Mouse (Mus musculus) G1E (cell line): Measurements from ENCODE around the gene Tom1l1.

Experiments
- CTCF ChIP-seq: IDR thresholded peaks from 2 replicates; pipeline ENCODE4 v1.5.1; 2012; ENCODE audit warnings: low read depth, low read length, inconsistent platforms, mixed read lengths
- GATA1 ChIP-seq: IDR thresholded peaks from 2 replicates; pipeline ENCODE4 v1.6.1; 2012; ENCODE audit warnings: borderline replicate concordance, low read length, inconsistent platforms, mixed read lengths
- GATA2 ChIP-seq: IDR thresholded peaks from 2 replicates; pipeline ENCODE4 v1.6.1; 2012; ENCODE audit warnings: low read depth, low read length, inconsistent platforms, borderline replicate concordance
- TAL1 ChIP-seq: conservative IDR thresholded peaks from 2 replicates; pipeline ENCODE4 v1.6.1; 2012; ENCODE audit warnings: low read depth, low read length, inconsistent platforms, mixed read lengths

DNA sequence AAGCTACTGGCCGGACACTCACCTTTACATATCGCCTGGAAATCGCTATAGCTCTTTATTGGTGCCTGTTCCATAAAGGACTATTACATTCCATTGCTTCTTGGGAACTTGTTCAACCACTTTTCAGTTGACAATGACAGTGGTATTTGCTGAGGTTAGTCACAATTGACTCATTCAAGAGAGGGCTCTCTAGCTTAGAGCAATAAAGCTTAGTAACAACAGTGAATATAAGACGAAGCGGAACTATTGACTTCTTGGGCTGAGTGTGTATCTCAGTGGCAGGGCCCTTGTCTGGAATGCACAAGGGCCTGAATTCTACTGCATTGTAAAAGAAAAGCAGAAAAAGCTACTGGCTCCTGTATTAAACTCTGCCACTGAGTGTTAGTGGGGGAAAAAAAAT lies 9.6 kb downstream of the Tom1l1 start:
- TF ChIP-seq GATA1 (no peak), CTCF (no peak), GATA2 (no peak), TAL1 (no peak)
